Mouse (Mus musculus): ENCODE data around the gene Cmtm6. TPM values are rescaled to one million over a fixed set of nuclear protein-coding genes. Genes with fewer than 3 reads are reported as not detected.

The Cmtm6 gene
- 100 to 1,000 TPM; 187 to 189 TPM for total RNA-seq (2023)

GRCm38 (mm10) chr9:114731011-114731755, at the start of gene Cmtm6:
TSS of gene Cmtm6 (plus strand) at chr9:114731116.

DNA sequence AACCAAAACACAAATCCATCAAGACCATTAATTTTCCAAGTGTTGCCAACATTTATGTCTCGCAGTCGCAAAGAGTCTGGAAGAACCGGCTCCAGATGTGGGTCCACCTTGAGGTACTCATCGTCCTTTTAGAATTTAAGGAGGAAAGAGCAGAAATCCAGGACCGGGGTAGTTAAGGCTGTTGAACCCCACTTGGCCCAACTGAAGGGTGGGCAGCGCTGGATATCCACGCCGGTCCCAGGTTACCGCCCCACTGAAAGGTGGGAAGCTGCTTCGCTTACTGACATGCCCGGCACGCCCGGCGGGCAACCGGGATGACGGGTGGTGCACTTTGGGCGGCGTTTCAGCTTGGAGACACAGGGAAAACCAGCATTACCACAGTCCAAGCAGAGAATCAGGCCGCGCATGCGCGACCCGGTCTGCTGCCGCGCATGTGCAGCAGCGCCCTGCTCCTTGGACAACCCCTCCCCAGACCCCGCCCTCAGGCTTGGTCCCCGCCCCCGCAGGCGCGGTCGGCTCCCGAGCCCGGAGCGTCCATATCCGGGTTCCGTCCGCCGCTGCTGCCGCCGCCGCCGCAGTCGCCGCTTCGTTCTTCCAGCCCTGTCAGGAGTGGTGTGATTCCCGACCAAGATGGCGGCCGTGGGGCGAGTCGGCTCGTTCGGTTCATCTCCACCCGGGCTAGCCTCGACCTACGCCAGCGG, 42.5 kb upstream of the Cmtm6 start, which contains the start of gene Dync1li1:
Gene Dync1li1, plus strand, starts transcription at position 539 of the 701 bp plus-strand sequence.

DNA sequence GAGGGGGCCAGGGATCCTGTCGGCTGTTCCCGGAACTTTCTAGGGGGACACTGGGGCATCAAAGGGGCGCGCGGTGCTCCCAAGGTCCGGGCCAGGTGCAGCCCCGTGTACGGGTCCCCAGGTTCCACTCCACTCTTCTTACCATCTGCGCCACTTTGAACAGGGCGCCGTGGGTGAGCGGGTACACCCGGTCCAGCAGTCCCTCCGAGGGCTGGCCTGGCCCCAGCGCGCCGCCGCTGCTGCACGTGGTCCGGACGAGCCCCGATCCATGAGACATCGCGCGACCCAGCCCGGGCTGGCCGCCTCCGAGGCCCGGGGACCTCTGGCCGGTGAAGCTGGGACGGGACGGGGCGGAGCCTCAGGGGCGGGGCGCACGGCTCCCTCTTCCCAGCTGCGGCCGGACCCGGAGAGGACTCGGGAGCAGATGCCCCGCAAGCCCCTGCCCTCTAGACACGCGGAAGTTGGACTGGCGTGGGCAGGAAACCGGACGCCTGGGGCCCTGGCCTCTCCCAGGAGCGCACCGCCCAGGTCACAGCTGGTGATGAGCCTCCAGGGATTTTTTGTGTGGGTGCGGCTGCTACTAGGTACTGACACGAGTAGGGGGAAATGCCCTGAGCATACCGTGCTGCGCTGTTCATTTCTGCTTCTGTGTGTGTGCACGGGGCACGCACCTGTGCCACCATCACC, 50.8 kb downstream of the Cmtm6 start, which contains the start of gene Cmtm7:
Gene Cmtm7, minus strand, starts transcription at position 331 of the 687 bp plus-strand sequence.

Other genes with a start within 250 kb of the Cmtm6 start
- not detected for gene Ccr4, start 226.2 kb upstream of the Cmtm6 start, total RNA-seq (2023)
- gene C130032M10Rik, start 215.4 kb upstream of the Cmtm6 start, total RNA-seq (2023): not detected
- gene Trim71, start 166.7 kb upstream of the Cmtm6 start, total RNA-seq (2023): not detected
- gene Cnot10, start 90.9 kb upstream of the Cmtm6 start, total RNA-seq (2023): 10 to 100 TPM; 40.7 to 43.3 TPM
- gene Dync1li1, start 42.3 kb upstream of the Cmtm6 start, total RNA-seq (2023): 10 to 100 TPM; 48.6 to 50.9 TPM
- gene Cmtm7, start 50.7 kb downstream of the Cmtm6 start, total RNA-seq (2023): 100 to 1,000 TPM; 213 to 231 TPM
- gene Cmtm8, start 113.0 kb downstream of the Cmtm6 start, total RNA-seq (2023): 1 to 10 TPM in 1 of 2 experiments, under 1 TPM in 1; 0.62 to 1.5 TPM
- 10 to 100 TPM; 27.1 to 31.2 TPM for gene Gpd1l, start 202.9 kb downstream of the Cmtm6 start, total RNA-seq (2023)
- gene Osbpl10, start 247.5 kb downstream of the Cmtm6 start, total RNA-seq (2023): not detected